Mouse (Mus musculus) brown adipose tissue, adult 24 weeks (tissue): ENCODE measurements at regions not wholly inside any gene's neighbourhood (a gene's known extent, or its start where the extent isn't known, plus 50 kb on each side); places are given as distances from the start of the nearest gene placed in this dataset.

ENCODE experiments used
- H3K27ac ChIP-seq: fragments of 200-500 bp; replicated peaks from 2 replicates; pipeline ENCODE4 v1.5.1; 2012; ENCODE audit warnings: low read depth, mild to moderate bottlenecking, low read length
- H3K4me1 ChIP-seq: fragments of 200-500 bp; 2 replicates; pipeline ENCODE4 v1.6.1; 2012; ENCODE audit warnings: low read length, mixed read lengths; ENCODE audit not compliant: control insufficient read depth, insufficient read depth, insufficient read length
- H3K4me3 ChIP-seq: fragments of 200-500 bp; 2 replicates; pipeline ENCODE4 v1.5.1; 2012; ENCODE audit warnings: low read depth, mild to moderate bottlenecking, low read length, moderate library complexity; ENCODE audit not compliant: insufficient read depth

DNA sequence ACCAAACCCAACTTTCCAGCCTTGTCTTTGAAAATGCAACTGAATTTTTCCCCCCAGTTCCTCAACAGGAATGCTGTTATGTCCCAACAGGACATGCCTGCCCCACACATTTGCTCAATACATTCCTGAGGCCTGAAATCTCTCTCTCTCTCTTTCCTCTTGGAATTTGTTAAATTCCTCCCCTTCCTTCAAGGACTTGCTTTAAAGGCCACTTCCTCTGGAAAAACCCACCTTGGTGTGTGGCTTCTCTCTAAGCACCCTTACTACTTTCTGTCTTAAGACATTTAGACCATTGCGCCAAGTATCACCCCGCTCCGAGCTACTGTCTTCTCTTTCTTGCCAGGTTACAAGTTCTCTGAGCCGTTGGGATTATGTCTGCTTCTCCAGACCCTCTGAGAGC is 151.2 kb upstream of the Smim15 start:
- Histone ChIP-seq H3K4me1 (no peaks in the 10 kb centered on the region), H3K27ac (no peak overlapping the region), H3K4me3 (no peak overlapping the region)

- H3K4me3 ChIP-seq, result peak overlapping the region; percentile 90
- H3K27ac ChIP-seq, result peak overlapping the region; percentile 48; the same call in 1 of the 2 replicates
- no peaks in the 10 kb centered on the region; the same call in 1 of the 2 replicates for H3K4me1 ChIP-seq
Observed at GRCm38 (mm10) chr13:107891946-107892345, 152.3 kb upstream of the Smim15 start.

DNA sequence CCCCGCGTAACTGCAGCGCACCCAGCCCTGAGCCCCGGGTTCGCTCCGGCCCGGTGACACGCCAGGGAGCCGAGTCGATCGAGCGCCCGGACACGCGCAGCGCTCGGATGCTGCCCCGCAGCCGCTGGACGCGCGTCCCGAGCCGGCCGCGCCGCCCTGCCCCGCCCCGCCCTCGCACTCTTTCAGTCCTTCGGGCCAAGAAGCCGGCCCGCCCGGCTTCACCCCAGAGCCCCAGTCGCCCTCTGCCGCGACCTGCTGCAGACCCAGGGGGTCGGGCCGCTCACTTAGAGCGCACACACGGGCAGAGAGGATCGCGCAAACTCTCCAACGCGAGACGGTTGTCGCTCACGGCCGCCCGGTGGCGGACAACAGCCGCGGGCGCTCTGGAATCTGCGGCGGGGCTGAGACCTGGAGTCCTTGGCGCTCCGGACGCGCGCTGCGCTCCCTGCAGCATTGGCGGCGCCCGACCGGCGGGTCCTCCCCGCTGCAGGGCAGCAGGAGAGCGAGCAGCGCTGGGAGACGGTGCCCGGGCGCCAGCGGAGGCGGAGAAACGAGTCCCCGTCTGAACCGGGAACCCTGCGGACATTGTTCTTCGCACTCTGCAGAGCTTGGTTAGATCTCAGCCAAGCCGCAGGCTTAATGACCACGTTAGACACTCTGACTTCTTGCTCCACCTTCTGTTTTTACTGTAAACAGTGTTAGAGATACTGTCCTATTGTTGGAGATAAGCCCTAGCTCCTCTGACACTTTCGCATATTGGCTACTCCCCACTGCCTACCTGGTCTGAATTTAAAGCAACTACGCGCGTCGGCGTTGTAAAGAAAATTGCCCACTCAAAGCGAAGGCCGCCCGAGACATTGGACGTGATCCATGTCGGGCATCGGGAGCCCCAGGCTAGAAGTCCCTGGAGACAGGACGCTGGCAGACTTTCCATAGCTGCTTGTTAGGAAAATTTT is 153.1 kb upstream of the Smim15 start:
- Histone ChIP-seq H3K4me1 (no peaks in the 10 kb centered on the region; the same call in 1 of the 2 replicates), H3K4me3 (peak overlapping the region; percentile 90), H3K27ac (peak overlapping the region; percentile 93)

DNA sequence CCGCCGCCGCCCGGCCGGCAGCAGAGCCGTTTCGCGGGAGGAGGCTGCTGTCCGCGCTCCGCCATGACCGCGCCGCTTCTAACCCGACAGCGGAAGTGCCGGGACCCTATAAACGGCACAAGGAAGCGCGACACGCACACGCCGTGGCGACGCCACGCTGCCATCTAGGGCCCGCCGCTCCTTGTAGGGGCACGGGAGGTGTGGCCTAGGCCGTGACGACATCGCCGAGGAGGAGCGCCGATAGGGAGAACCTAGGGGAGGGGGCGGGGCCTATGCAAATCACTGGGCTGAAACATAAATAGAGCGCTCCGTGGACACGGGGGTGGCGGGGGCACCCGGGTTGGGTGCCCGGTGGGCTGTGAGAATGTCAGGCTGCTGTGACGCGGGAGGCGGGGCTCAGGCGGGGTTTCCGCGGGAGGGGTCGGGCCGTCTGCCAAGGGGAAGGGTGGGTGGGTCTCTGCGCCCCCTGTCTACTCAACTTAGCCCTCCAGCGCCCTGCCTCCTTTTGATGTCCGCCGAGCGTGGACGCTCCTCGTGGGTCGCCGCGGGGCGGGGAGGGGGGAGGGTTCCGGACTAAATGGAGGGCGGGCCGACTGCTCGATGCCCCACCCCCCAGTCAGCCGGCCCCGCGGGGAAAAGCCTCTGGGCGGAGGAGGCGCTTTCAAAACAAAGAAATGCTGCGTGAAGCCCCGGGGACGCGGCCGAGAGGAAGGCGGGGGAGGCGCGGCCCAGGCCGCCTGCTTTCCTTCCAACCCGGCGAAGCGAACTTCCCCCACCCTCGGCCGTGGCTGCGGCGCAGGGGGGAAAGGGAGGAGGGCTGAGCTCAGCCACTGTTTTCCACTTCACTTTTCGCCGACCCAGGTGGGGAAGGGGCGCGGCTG is 154.0 kb upstream of the Smim15 start:
- Histone ChIP-seq H3K4me3 (peak overlapping the region; percentile 92), H3K27ac (peak overlapping the region; percentile 93), H3K4me1 (no peaks in the 10 kb centered on the region; the same call in 1 of the 2 replicates)

DNA sequence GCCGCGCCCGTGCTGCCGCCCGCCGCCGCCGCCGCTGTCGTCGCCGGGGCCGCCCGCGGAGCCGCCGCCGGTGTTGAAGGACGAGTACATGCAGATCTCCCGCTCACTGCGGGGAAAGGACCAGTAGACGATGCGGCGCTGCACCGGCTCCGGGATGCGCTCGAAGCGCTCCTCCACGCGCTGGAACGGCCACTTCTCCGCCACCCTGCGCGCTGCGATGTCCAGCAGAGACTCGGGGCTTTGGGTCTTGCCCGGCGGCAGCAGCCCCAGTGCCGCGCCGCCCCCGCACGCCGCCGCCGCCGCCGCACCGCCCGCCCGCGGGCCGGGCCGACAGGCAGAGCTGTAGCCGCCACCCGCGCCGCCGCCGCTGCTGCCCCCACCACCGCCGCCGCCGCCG is 154.7 kb upstream of the Smim15 start:
- peak overlapping the region; percentile 92 for H3K4me3 ChIP-seq
- 0 out of 2 replicates have a peak overlapping the region, but pooled peaks have one; percentile 55 for H3K27ac ChIP-seq
- H3K4me1 ChIP-seq, result no peaks in the 10 kb centered on the region; the same call in 1 of the 2 replicates

DNA sequence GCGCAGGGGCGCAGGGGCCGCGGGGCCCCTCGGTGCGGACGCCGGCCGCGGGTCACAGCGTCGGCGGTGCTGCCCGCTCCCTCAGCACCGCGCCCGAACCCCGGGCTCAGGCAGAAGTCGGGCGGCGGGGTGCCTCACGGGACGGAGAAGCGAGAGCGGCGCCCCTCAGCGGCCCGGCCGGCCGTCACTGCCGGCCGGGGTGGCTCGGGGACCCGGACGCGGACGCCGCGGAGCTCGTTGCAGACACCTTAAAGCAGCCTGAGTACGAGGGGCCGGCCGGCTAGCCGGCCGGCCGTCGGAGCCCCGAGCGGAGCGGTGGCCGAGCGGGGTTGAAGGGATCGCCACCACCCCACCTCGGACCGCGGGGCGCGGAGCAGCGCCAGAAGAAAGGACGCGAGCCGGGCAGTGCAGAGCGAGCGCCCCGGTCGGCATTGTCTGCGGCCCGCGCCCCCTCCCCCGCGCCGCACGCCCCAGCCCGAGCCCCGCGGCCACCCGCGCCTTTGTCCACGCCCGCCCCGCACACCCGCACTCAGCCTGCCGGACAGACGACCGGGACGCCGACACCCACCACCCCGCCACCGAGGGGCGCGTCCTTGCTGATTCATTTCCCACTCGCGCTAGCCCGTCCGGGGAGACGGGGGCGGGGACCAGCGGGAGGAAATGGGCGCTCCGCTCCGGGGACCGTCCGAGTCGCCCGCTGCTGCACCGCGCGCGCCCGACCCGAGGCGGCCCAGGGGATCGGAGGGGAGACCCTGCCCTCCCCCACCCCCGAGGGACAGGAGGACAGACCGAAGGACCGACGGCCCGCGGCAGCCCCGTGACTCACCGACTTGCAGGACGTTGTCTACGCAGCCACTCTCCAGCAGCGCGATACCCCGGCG is 155.4 kb upstream of the Smim15 start:
- no peak overlapping the region for H3K27ac ChIP-seq
- peak overlapping the region; percentile 92 for H3K4me3 ChIP-seq
- H3K4me1 ChIP-seq, result no peaks in the 10 kb centered on the region; the same call in 1 of the 2 replicates

DNA sequence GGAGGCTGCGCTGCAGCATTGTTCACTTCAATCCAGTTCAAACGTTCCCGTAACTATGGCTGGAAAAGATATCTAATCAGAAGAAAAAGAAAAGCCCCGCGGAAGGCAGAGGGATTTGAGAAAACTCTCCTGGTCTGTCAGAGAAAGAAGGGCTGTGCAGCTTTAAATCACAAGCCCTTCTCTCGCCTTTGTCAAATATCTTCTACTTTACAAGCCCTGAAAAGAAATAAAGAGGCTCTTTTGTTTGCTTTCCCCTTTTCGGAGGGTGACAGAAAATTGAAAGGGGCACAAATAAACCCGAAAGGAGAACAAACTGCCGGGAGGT is 156.1 kb upstream of the Smim15 start:
- Histone ChIP-seq H3K27ac (no peak overlapping the region), H3K4me3 (peak overlapping the region; percentile 92), H3K4me1 (no peaks in the 10 kb centered on the region; the same call in 1 of the 2 replicates)

DNA sequence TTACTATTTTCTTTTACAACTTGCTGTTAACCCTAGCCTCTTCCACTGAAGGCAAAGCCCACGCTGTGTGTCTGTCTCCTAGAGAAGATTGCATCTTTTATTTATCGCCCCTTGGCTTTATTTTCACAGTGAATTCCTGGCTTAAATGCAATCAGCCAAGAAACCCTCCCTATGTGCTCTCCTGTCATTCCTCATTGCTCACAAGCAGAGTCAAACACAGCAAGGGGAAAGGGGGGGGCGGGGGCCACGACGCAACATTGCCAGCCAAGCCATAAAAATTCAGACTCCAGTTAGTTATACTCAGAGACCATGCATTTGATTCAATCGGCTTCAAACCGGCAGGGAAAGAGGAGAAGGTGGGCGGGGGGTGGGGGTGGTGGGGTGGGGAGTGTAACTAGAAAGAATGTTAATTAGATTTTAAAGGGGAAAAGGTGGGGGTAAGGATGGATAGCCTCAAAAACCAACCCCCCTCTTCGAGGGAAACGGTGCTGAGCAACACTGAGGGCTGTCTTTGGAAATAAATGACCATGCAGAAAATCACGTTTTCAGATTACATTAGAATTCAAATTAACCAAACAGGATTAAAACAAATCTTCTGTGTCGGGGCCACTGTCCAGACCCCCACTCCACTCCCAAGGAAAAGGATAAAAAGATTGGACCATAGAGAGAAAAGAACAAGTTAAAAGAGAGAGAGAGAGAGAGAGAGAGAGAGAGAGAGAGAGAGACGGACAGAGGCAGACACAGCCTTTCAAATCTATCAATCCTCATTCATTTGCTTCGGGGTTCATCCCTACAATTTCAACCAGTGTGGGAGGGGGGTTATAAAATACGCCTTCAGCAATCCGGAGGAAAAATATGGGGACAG is 156.6 kb upstream of the Smim15 start:
- Histone ChIP-seq H3K4me1 (no peaks in the 10 kb centered on the region; the same call in 1 of the 2 replicates), H3K4me3 (peak overlapping the region; percentile 92), H3K27ac (no peak overlapping the region)

DNA sequence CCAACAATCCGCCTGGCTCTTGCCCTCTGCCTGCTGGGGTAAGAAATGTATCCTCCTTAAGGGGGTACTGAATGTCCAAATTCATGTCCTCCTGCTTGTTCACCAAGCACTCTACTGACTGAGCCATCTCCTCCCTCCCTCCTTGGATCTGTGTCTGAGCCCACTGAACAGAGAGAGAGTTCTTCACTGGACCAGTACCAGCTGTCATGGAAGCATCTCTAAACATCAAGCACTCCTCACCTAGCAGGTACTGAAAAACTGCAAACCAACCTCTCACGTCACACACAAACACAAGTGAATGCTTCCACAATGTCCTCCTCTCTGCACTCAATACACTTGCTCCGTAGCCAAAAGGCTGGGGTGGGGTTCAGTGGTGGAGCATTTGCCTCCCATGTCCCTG is 159.4 kb upstream of the Smim15 start:
- H3K27ac ChIP-seq, result no peak overlapping the region
- no peak overlapping the region for H3K4me3 ChIP-seq
- no peaks in the 10 kb centered on the region; the same call in 1 of the 2 replicates for H3K4me1 ChIP-seq

- no peak overlapping the region for H3K27ac ChIP-seq
- no peak overlapping the region for H3K4me3 ChIP-seq
- peaks cover 5% of the 10 kb centered on the region for H3K4me1 ChIP-seq
Observed at GRCm38 (mm10) chr13:107882337-107882736, 161.9 kb upstream of the Smim15 start.

GRCm38 (mm10) chr13:107880551-107880950 is 163.7 kb upstream of the Smim15 start:
- no peak overlapping the region for H3K27ac ChIP-seq
- H3K4me3 ChIP-seq, result no peak overlapping the region
- peaks cover 5% of the 10 kb centered on the region for H3K4me1 ChIP-seq

GRCm38 (mm10) chr13:107879535-107879934 is 164.7 kb upstream of the Smim15 start:
- H3K4me1 ChIP-seq, result peaks cover 5% of the 10 kb centered on the region
- no peak overlapping the region for H3K4me3 ChIP-seq
- no peak overlapping the region for H3K27ac ChIP-seq

DNA sequence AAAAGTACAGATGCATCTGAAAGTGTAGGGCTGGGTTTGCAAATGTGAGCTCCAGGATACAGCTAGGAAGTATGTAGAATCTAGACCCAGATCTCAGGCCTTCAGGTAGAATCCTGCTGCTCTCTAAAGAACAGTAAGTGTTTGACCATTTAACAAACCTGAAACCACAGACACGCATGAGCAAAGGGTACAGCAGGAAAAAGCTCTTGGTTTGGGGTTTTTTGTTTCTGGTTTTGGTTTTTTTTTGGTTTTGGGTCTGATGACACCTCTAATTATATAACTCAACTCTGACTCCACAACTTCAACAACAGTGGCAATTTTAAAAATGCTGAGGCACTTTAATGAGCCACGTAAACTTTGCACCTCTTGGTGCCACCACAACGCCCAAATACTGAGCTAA is 165.3 kb upstream of the Smim15 start:
- Histone ChIP-seq H3K4me3 (no peak overlapping the region), H3K27ac (no peak overlapping the region), H3K4me1 (peaks cover 5% of the 10 kb centered on the region)

GRCm38 (mm10) chr13:107873244-107873667 is 171.0 kb upstream of the Smim15 start:
- Histone ChIP-seq H3K27ac (no peak overlapping the region), H3K4me3 (no peak overlapping the region), H3K4me1 (peaks cover 7% of the 10 kb centered on the region)
